Mouse (Mus musculus) intestine, embryonic 16.5 days (tissue): Measurements from ENCODE around the gene Il6st. TPM values are rescaled to one million over a fixed set of nuclear protein-coding genes. Genes with fewer than 3 reads are reported as not detected.

Experiments
- ATAC-seq: fragments of 200-750 bp; cut with Nextera tagmentation; 2 replicates; pipeline ENCODE4 v1.8.0; 2017; ENCODE audit warnings: moderate TSS enrichment, moderate library complexity
- H3K27ac ChIP-seq: fragments of 300-500 bp; sonication (generic); 2 replicates; pipeline ENCODE4 v1.5.1; 2014; ENCODE audit warnings: mild to moderate bottlenecking, low read length
- H3K27me3 ChIP-seq: fragments of 300-500 bp; sonication (generic); replicated peaks from 2 replicates; pipeline ENCODE4 v1.6.1; 2014; ENCODE audit warnings: low read length, control low read depth, mixed read lengths; ENCODE audit not compliant: control insufficient read depth, insufficient read depth
- H3K36me3 ChIP-seq: fragments of 300-500 bp; sonication (generic); 2 replicates; pipeline ENCODE4 v1.6.1; 2014; ENCODE audit warnings: low read length, control low read depth; ENCODE audit not compliant: control insufficient read depth, insufficient read depth
- H3K4me1 ChIP-seq: fragments of 300-500 bp; sonication (generic); 2 replicates; pipeline ENCODE4 v1.6.1; 2014; ENCODE audit warnings: low read length, control low read depth, mixed read lengths; ENCODE audit not compliant: control insufficient read depth, insufficient read depth
- H3K4me2 ChIP-seq: fragments of 300-500 bp; sonication (generic); 2 replicates; pipeline ENCODE4 v1.6.1; 2014; ENCODE audit warnings: low read depth, low read length, control low read depth
- H3K4me3 ChIP-seq: fragments of 300-500 bp; sonication (generic); 2 replicates; pipeline ENCODE4 v1.5.1; 2014; ENCODE audit warnings: mild to moderate bottlenecking, low read length
- H3K9ac ChIP-seq: fragments of 300-500 bp; sonication (generic); 2 replicates; pipeline ENCODE4 v1.6.1; 2014; ENCODE audit warnings: low read depth, low read length
- H3K9me3 ChIP-seq: fragments of 300-500 bp; sonication (generic); 2 replicates; pipeline ENCODE4 v1.6.1; 2016; ENCODE audit warnings: low read length, control low read depth; ENCODE audit not compliant: control insufficient read depth
- WGBS: fragments of 180-500 bp; shearing (Covaris S2); extraction: QIAGEN DNeasy Blood & Tissue Kit; methylation state at CpG from one replicate; pipeline ENCODE4 v1.1.7; 2014; 5-methylcytosine and 5-hydroxymethylcytosine counted together
- polyA plus RNA-seq: library from polyadenylated mRNA; unstranded; fragments of >200 nt; fragmentation: Nextera tagmentation; extraction: Ambion mirVana; gene quantifications from 2 replicates; pipeline ENCODE4 v1.2.1, GENCODE M21; 2015

Gene Il6st
- polyA plus RNA-seq, 1 experiment from 2014 or later, result 24.5 TPM

GRCm38 (mm10) chr13:112439105-112439818 is 24.6 kb upstream of the Il6st start:
- H3K4me3 ChIP-seq, result no peak overlapping the region
- peak overlapping the region; percentile 41 for H3K4me2 ChIP-seq
- H3K9me3 ChIP-seq, result no peaks in the 10 kb centered on the region
- H3K36me3 ChIP-seq, result no peaks in the 10 kb centered on the region
- no peaks in the 10 kb centered on the region for H3K27me3 ChIP-seq
- 31% methylated on average over 15 of the region's 15 CpGs for WGBS
- ATAC-seq, result peak; percentile 42; the same call in 1 of the 2 replicates
- peak overlapping the region; percentile 20; the same call in 1 of the 2 replicates for H3K27ac ChIP-seq
- H3K9ac ChIP-seq, result no peak overlapping the region
- peaks cover 9% of the 10 kb centered on the region for H3K4me1 ChIP-seq

GRCm38 (mm10) chr13:112439917-112440361 is 23.9 kb upstream of the Il6st start:
- Histone ChIP-seq H3K4me1 (peaks cover 9% of the 10 kb centered on the region), H3K27me3 (no peaks in the 10 kb centered on the region), H3K4me2 (peak overlapping the region; percentile 41), H3K36me3 (no peaks in the 10 kb centered on the region), H3K9me3 (no peaks in the 10 kb centered on the region), H3K4me3 (no peak overlapping the region), H3K9ac (no peak overlapping the region), H3K27ac (0 out of 2 replicates have a peak overlapping the region, but pooled peaks have one; percentile 20)
- peak; percentile 52 for ATAC-seq
- 18% methylated on average over 9 of the region's 9 CpGs for WGBS

- H3K36me3 ChIP-seq, result no peaks in the 10 kb centered on the region
- H3K9me3 ChIP-seq, result no peaks in the 10 kb centered on the region
- no peaks in the 10 kb centered on the region for H3K27me3 ChIP-seq
- WGBS, result 70% methylated on average over 8 of the region's 8 CpGs
- no peak for ATAC-seq
- no peak overlapping the region for H3K9ac ChIP-seq
- H3K4me3 ChIP-seq, result no peak overlapping the region
- no peak overlapping the region for H3K27ac ChIP-seq
- no peak overlapping the region for H3K4me2 ChIP-seq
- peaks cover 9% of the 10 kb centered on the region for H3K4me1 ChIP-seq
Observed at GRCm38 (mm10) chr13:112440668-112441067, 23.2 kb upstream of the Il6st start.

GRCm38 (mm10) chr13:112442867-112443529 is 20.9 kb upstream of the Il6st start:
- Histone ChIP-seq H3K27me3 (no peaks in the 10 kb centered on the region), H3K27ac (no peak overlapping the region), H3K9ac (no peak overlapping the region), H3K36me3 (no peaks in the 10 kb centered on the region), H3K9me3 (no peaks in the 10 kb centered on the region), H3K4me3 (no peak overlapping the region), H3K4me1 (peaks cover 9% of the 10 kb centered on the region; the same call in 1 of the 2 replicates), H3K4me2 (no peak overlapping the region)
- WGBS, result 77% methylated on average over 7 of the region's 7 CpGs
- ATAC-seq, result no peak

GRCm38 (mm10) chr13:112447108-112447665 is 16.7 kb upstream of the Il6st start:
- no peak overlapping the region for H3K4me3 ChIP-seq
- ATAC-seq, result no peak
- no peaks in the 10 kb centered on the region for H3K9me3 ChIP-seq
- 79% methylated on average over 8 of the region's 8 CpGs for WGBS
- no peak overlapping the region for H3K27ac ChIP-seq
- no peaks in the 10 kb centered on the region for H3K36me3 ChIP-seq
- H3K4me2 ChIP-seq, result no peak overlapping the region
- H3K27me3 ChIP-seq, result no peaks in the 10 kb centered on the region
- H3K9ac ChIP-seq, result no peak overlapping the region
- H3K4me1 ChIP-seq, result no peaks in the 10 kb centered on the region

GRCm38 (mm10) chr13:112450210-112450609 is 13.7 kb upstream of the Il6st start:
- H3K27me3 ChIP-seq, result no peaks in the 10 kb centered on the region
- no peak for ATAC-seq
- 56% methylated on average over 3 of the region's 3 CpGs for WGBS
- H3K27ac ChIP-seq, result no peak overlapping the region
- no peak overlapping the region for H3K4me2 ChIP-seq
- no peaks in the 10 kb centered on the region for H3K9me3 ChIP-seq
- no peaks in the 10 kb centered on the region for H3K4me1 ChIP-seq
- H3K4me3 ChIP-seq, result no peak overlapping the region
- H3K36me3 ChIP-seq, result no peaks in the 10 kb centered on the region
- no peak overlapping the region for H3K9ac ChIP-seq

- no peaks in the 10 kb centered on the region for H3K4me1 ChIP-seq
- H3K4me2 ChIP-seq, result no peak overlapping the region
- no peaks in the 10 kb centered on the region for H3K27me3 ChIP-seq
- no peak for ATAC-seq
- H3K9me3 ChIP-seq, result no peaks in the 10 kb centered on the region
- 53% methylated on average over 6 of the region's 6 CpGs for WGBS
- H3K36me3 ChIP-seq, result no peaks in the 10 kb centered on the region
- H3K4me3 ChIP-seq, result no peak overlapping the region
- no peak overlapping the region for H3K9ac ChIP-seq
- no peak overlapping the region; the same call in 1 of the 2 replicates for H3K27ac ChIP-seq
Observed at GRCm38 (mm10) chr13:112457366-112457765, 6.5 kb upstream of the Il6st start.

GRCm38 (mm10) chr13:112458016-112458415 is 5.9 kb upstream of the Il6st start:
- WGBS, result 81% methylated on average over 4 of the region's 4 CpGs

GRCm38 (mm10) chr13:112458435-112459018 is 5.3 kb upstream of the Il6st start:
- no peak for ATAC-seq
- H3K4me1 ChIP-seq, result peaks cover 3% of the 10 kb centered on the region; the same call in 1 of the 2 replicates
- H3K27ac ChIP-seq, result no peak overlapping the region
- H3K27me3 ChIP-seq, result no peaks in the 10 kb centered on the region
- 89% methylated on average over 11 of the region's 11 CpGs for WGBS
- H3K4me2 ChIP-seq, result no peak overlapping the region
- H3K4me3 ChIP-seq, result no peak overlapping the region
- H3K36me3 ChIP-seq, result no peaks in the 10 kb centered on the region
- H3K9me3 ChIP-seq, result no peaks in the 10 kb centered on the region
- H3K9ac ChIP-seq, result no peak overlapping the region

More at GRCm38 (mm10) chr13:112458016-112458415, 5.9 kb upstream of the Il6st start:
- H3K9ac ChIP-seq, result no peak overlapping the region
- H3K9me3 ChIP-seq, result no peaks in the 10 kb centered on the region
- H3K27ac ChIP-seq, result no peak overlapping the region
- no peak for ATAC-seq
- H3K36me3 ChIP-seq, result no peaks in the 10 kb centered on the region
- H3K4me3 ChIP-seq, result no peak overlapping the region
- no peak overlapping the region for H3K4me2 ChIP-seq
- no peaks in the 10 kb centered on the region for H3K4me1 ChIP-seq
- no peaks in the 10 kb centered on the region for H3K27me3 ChIP-seq
